Mouse (Mus musculus): ENCODE results near the gene Pik3c2g.
A peak's percentile ranks its signal among the peaks of the same experiment; 100 is the strongest.

Gene Pik3c2g

GRCm38 (mm10) chr6:139586892-139587291 lies at the start of gene Pik3c2g:
TSS of gene Pik3c2g (plus strand) at chr6:139587221.
- DNase-seq (ENCODE audit: low spot score) = peak; percentile 79

DNA sequence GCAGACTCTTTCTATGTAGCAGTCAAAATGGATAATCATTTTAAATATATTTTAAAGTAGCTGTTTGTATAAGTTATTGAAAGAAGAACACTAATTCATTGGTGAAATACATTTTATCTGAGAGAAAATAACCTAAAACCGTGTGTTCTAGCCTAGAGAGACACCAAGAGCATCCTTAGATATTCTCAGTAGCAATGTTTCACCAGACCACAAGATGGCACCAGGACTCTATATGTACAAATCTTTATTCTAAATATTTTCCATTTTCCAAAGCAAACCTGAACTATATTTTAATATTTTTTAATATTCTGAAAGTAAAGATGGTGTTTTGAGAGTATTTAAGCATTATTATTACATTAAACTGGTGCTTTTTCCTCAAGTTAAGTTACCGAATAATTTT lies 48.6 kb upstream of the Pik3c2g start:
- no peak for DNase-seq (ENCODE audit: low spot score)

GRCm38 (mm10) chr6:139555537-139556179 lies 31.4 kb upstream of the Pik3c2g start:
- no peak for DNase-seq (ENCODE audit: low spot score)

- no peak for DNase-seq (ENCODE audit: low spot score)
These were observed 17.8 kb upstream of the Pik3c2g start for GRCm38 (mm10) chr6:139569211-139569610.

GRCm38 (mm10) chr6:139575854-139576253 lies 11.2 kb upstream of the Pik3c2g start:
- DNase-seq (ENCODE audit: low spot score) = no peak

DNA sequence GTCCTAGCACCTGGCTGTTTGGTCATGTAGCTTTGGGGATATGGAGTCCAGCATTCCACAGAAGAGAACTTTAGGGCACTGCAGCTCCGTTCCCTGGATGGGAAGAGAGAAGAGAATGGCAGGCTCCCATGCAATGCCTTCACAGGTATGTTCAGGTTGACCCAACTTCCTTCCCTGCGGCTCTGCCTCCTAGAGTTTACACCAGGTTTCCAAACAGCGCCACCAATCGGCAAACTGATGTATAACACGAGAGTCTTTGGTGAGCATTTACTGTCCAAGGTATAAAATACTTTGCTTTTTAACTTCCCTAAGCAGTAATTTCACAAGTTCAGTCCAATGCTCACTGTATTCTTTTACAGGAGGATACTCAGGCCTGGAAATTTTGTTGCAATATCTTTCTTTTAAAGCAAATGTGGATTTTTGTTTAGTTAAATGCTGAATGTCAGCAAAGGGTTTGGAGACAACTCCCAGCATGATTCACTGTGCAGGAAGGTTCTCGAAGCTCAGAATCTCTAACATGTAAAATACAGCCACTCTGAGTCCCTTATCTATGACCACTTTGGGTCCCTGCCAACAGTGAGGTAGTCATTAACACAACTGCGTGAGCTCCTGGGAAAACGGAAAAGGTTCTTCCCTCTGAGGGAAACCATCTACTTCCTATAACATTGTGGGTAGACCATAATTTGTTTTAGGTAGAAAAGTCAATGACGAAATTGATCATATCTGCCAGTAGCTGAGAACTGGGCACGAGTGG lies 10.6 kb upstream of the Pik3c2g start:
- DNase-seq (ENCODE audit: low spot score) = no peak

- no peak for DNase-seq (ENCODE audit: low spot score)
These were observed 9.8 kb upstream of the Pik3c2g start for GRCm38 (mm10) chr6:139577026-139577861.

- DNase-seq (ENCODE audit: low spot score) = no peak
These were observed 457 bp downstream of the Pik3c2g start for GRCm38 (mm10) chr6:139587478-139587877.

- peak; percentile 42 for DNase-seq (ENCODE audit: low spot score)
These were observed 1.4 kb downstream of the Pik3c2g start for GRCm38 (mm10) chr6:139588409-139588808.

DNA sequence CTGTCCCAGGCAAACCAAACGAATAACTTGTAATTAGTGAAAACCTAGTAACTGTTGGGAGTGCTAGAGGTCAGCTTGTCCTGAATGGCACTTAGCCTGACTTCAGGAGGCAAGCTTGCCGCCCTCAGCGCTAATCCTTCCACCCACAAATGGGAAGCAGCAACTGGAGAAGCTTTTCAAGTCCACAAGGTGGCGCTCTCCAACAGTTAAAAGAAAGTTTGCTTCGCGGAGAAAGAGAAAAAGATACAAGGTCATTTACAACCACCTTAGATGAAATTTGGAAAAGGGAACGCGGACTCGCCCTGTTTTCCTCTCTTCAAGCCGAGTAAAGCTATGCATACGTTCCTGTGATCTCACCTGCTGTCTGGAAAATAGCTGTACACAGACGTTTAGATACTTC lies 2.3 kb downstream of the Pik3c2g start:
- DNase-seq (ENCODE audit: low spot score) = peak; percentile 53

- no peak for DNase-seq (ENCODE audit: low spot score)
These were observed 2.8 kb downstream of the Pik3c2g start for GRCm38 (mm10) chr6:139589854-139590253.

- DNase-seq (ENCODE audit: low spot score) = no peak
These were observed 5.1 kb downstream of the Pik3c2g start for GRCm38 (mm10) chr6:139592081-139592480.

- DNase-seq (ENCODE audit: low spot score) = no peak
These were observed 9.4 kb downstream of the Pik3c2g start for GRCm38 (mm10) chr6:139596433-139596832.

GRCm38 (mm10) chr6:139599216-139599615 lies 12.2 kb downstream of the Pik3c2g start:
- no peak for DNase-seq (ENCODE audit: low spot score)

DNA sequence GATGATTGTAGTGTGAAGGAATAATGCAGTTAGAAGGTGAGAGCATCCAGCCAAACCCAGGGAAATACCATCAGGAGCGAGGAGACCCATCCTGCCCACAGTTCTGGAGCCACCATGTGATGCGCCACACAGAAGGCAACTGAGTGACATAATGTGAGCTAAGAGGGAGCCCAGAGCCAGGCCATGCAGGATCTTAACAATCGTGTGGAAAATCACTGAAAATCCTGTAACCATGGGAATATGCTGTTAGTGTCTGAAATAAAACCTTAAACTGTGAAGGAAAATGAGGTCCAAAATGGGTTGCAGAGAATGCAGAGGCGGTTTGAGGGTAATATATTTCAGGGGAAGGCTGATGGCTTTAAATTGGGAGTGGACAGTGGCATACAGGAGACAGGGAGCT lies 31.8 kb downstream of the Pik3c2g start:
- no peak for DNase-seq (ENCODE audit: low spot score)

DNA sequence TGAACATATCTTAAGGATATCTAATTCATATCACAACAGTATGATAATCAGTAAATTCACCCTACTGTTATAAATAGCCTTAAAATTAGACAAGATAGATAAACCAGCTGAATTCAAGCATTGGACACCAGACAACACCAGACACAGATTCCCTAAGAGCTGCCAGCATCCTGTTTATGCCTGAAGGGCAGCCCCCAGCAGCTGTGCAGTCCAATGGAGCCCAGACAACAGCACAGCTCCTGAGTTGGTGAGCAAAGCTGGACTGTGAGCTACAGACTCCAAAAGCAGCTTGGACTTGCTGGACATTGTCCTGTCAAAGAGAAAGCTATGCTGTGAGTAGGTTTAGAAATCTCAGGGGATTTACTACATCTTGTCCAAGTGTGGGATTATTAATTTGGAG lies 37.7 kb downstream of the Pik3c2g start:
- peak; percentile 8 for DNase-seq (ENCODE audit: low spot score)

DNA sequence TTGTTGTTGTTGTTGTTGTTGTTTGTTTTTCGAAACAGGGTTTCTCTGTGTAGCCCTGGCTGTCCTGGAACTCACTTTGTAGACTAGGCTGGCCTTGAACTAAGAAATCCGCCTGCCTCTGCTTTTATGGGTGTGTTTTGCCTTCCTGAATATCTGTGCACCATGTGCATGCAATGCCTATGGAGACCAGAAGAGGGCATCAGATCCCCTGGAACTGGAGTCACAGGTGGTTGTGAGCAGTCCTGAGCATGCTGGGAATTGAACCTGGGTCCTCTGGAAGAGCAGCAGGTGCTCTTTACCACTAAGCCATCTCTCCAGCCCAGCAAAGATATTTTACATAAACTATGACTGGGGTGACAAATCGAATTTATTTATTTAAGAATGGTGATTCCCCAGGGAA lies 47.5 kb downstream of the Pik3c2g start:
- no peak for DNase-seq (ENCODE audit: low spot score)

DNA sequence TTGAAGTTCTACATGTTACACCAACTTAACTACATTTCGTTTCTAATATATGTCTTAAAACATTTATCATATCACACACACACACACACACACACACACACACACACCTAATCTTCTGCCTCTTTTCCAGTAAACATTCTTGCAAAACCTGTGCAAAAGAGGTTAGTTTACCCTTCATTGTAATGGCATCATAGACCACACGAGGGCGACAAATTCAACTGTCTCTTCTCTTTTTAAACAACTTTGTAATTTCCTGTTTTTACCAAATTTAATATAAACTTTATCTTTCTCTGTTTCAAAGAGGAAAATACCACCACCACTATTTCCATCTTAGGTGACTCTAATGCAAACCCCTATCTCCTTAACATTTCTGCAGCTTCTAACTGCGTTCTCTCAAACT lies 68.4 kb downstream of the Pik3c2g start:
- no peak for DNase-seq (ENCODE audit: low spot score)

DNA sequence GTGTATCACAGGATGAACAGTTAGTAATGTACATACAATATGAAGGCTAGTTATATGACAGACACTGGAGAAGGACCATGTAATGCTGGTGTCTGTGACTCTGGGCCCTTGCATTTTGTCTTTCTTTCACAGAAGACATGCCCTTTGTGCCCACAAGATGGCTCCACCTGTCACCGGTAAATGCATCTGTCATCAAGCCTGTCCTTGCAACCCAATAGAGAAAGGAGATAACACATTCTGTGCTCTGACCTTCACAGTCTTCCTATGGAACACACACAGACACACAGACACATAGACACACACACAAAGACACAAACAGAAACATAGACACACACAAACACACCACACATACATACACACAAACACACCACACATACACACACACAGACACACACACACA lies 75.4 kb downstream of the Pik3c2g start:
- no peak for DNase-seq (ENCODE audit: low spot score)

DNA sequence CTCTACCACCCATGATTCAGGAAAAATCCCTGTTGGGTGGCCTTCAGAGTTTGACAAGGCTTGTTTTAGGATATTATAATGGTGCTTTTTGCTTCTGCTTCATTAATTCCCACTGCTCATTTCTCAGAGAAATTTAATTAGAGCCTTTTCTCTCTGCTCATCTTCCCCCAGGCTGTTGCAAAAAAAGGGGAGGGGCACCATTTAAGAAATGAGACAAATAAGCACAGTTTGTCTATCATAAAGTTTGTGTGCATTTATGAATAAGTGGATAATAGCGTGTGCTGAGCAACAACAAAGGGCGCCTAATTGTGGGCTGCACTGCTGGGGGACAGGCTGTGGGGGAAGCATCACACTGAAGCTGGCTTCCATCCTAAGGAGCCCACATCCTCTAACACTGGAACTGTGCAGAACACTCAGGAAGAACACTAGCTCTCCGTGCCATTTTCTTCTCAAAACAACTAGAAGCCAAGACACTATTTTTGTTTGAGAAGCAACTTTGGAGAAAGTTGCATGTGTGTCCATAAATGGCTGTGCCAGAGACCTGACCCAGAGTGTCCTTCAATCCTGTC lies 131.5 kb downstream of the Pik3c2g start:
- no peak for DNase-seq (ENCODE audit: low spot score)

DNA sequence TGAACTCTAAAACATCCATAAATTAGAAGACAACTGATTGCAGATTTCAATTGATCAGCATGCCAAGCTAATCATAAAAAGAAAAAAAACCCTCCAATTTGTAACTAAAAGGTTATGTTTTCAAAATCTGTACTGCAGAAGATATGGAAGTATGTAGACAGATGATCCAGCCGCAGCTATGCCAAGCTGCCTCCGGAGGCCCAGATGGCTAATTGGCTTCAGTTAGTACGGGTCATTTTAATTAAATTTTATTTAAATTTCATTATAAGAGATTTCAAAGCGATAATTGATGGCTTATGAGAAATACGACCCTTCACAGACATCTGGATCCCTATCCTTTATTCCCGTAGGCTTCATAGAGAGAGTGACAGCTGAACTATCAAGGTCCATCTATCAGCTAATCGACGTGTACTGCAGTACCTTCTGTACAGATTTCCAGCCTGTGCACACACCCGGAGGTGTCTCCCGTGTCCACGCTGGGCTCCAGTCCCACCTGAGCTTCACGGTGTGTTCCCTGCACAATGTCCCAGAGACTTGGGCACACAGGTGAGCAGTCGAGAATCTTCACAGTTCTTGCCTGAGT lies 132.7 kb downstream of the Pik3c2g start:
- DNase-seq (ENCODE audit: low spot score) = no peak
